Mouse (Mus musculus): Measurements from ENCODE around the gene Acot3. TPM values are rescaled to one million over a fixed set of nuclear protein-coding genes. Genes with fewer than 3 reads are reported as not detected.

Acot3 gene
- total RNA-seq, 2 experiments from 2014 or later = 2.3 to 3.5 TPM

- DNase-seq (ENCODE audit: extremely low spot score in 1 of 2, low spot score in 1 of 2) = no peak
These were observed 47.7 kb downstream of the Acot3 start for GRCm38 (mm10) chr12:84099605-84100004.

- no peak for DNase-seq (ENCODE audit: extremely low spot score in 1 of 2, low spot score in 1 of 2)
These were observed 48.1 kb downstream of the Acot3 start for GRCm38 (mm10) chr12:84100071-84100470.

GRCm38 (mm10) chr12:84100604-84101492 lies 48.9 kb downstream of the Acot3 start, which contains the start of gene Acot6:
Gene Acot6, plus strand, starts transcription at chr12:84100654.
- DNase-seq (ENCODE audit: extremely low spot score in 1 of 2, low spot score in 1 of 2) = peak; percentile 30 to 46

GRCm38 (mm10) chr12:84101493-84101845 lies 49.5 kb downstream of the Acot3 start:
- no peak for DNase-seq (ENCODE audit: extremely low spot score in 1 of 2, low spot score in 1 of 2)

GRCm38 (mm10) chr12:84107012-84107411 lies 55.1 kb downstream of the Acot3 start:
- no peak for DNase-seq (ENCODE audit: extremely low spot score in 1 of 2, low spot score in 1 of 2)

- no peak for DNase-seq (ENCODE audit: extremely low spot score in 1 of 2, low spot score in 1 of 2)
These were observed 55.7 kb downstream of the Acot3 start for GRCm38 (mm10) chr12:84107692-84108091.

- no peak for DNase-seq (ENCODE audit: extremely low spot score in 1 of 2, low spot score in 1 of 2)
These were observed 58.0 kb downstream of the Acot3 start for GRCm38 (mm10) chr12:84109924-84110323.

Other genes starting within 250 kb of the Acot3 start
- 10 to 100 TPM; 29.7 to 36.8 TPM for gene Numb, start 130.2 kb upstream of the Acot3 start, total RNA-seq (2021)
- gene Riox1, start 101.5 kb upstream of the Acot3 start, total RNA-seq (2021) = 10 to 100 TPM; 14.7 TPM
- not detected for gene Heatr4, start 67.3 kb upstream of the Acot3 start, total RNA-seq (2021)
- gene Acot2, start 64.3 kb upstream of the Acot3 start, total RNA-seq (2021) = 10 to 100 TPM; 14.9 to 16.2 TPM
- gene Acot1, start 42.7 kb upstream of the Acot3 start, total RNA-seq (2021) = 10 to 100 TPM; 25.6 to 30.9 TPM
- gene Acot4, start 13.8 kb upstream of the Acot3 start, total RNA-seq (2021) = 1 to 10 TPM; 2.5 to 4.0 TPM
- not detected for gene Gm49366, start 13.2 kb upstream of the Acot3 start, total RNA-seq (2021)
- gene Acot5, start 17.2 kb downstream of the Acot3 start, total RNA-seq (2021) = 1 to 10 TPM; 8.3 TPM
- gene Acot6, start 48.5 kb downstream of the Acot3 start, total RNA-seq (2021) = 1 to 10 TPM; 4.3 to 5.3 TPM
- 100 to 1,000 TPM in 1 of 2 experiments, 10 to 100 TPM in 1; 95.8 to 104 TPM for gene Dnal1, start 62.2 kb downstream of the Acot3 start, total RNA-seq (2021)
- gene Pnma1, start 96.3 kb downstream of the Acot3 start, total RNA-seq (2021) = 1 to 10 TPM; 3.8 to 4.5 TPM
- 10 to 100 TPM; 21.0 to 21.7 TPM for gene Elmsan1, start 166.7 kb downstream of the Acot3 start, total RNA-seq (2021)
- 10 to 100 TPM; 38.0 to 41.3 TPM for gene Ptgr2, start 233.1 kb downstream of the Acot3 start, total RNA-seq (2021)

All from layer of hippocampus, postnatal 25 days (tissue).